ENCODE assay signal across 8 mouse cellular contexts in genomic region chr13:71006117-71006516, GRCm38 (mm10).
A peak's percentile ranks its signal among the peaks of the same experiment; 100 is the strongest.
DNase-seq lines count a peak whose midpoint lies in the region; ATAC-seq lines count a peak whose summit lies in the region.

No protein-coding gene starts in this region.

- WGBS in forebrain, embryonic 16.5 days = 6% methylated on average over 1 of the region's 1 CpGs

- peak; percentile 19 to 35 for DNase-seq in cerebellum, adult 18-20 months
- no peak for DNase-seq in cerebellum, adult 11-12 months
- DNase-seq in 3T3-L1 (ENCODE audit: low read depth, low spot score) = peak; percentile 76
- peak; percentile 15 for DNase-seq in c-Kit-positive CD71-positive TER-119-negative erythroid progenitor cells, embryonic 14.5 days (ENCODE audit: low read depth)
- DNase-seq in kidney, postnatal 36 days = peak; percentile 49 to 65
- DNase-seq in mesoderm, embryonic 11.5 days (ENCODE audit: low read depth, low spot score) = peak; percentile 76
- peak; percentile 13 for DNase-seq in thymus, postnatal 25 days

- peaks cover 7% of the 10 kb centered on the region; the same call in 1 of the 2 replicates for H3K27me3 ChIP-seq in forebrain, embryonic 16.5 days (replicated peaks; ENCODE audit: control insufficient read depth, insufficient read depth, low read length)

- ATAC-seq in forebrain, embryonic 16.5 days = 0 out of 2 replicates have a peak, but pooled peaks have one; percentile 41

- H3K9me3 ChIP-seq in forebrain, embryonic 16.5 days (ENCODE audit: control insufficient read depth, low read length) = no peaks in the 10 kb centered on the region

- no peak overlapping the region for H3K27ac ChIP-seq in forebrain, embryonic 16.5 days (ENCODE audit: low read length)

- H3K9ac ChIP-seq in forebrain, embryonic 16.5 days (replicated peaks; ENCODE audit: low read depth, low read length) = no peak overlapping the region

- H3K36me3 ChIP-seq in forebrain, embryonic 16.5 days (ENCODE audit: control insufficient read depth, insufficient read depth) = no peaks in the 10 kb centered on the region

- no peak overlapping the region for H3K4me3 ChIP-seq in forebrain, embryonic 16.5 days (replicated peaks; ENCODE audit: low read length)

- no peaks in the 10 kb centered on the region for H3K4me1 ChIP-seq in forebrain, embryonic 16.5 days (replicated peaks; ENCODE audit: control insufficient read depth, insufficient read depth, low read length)

- no peak overlapping the region for H3K4me2 ChIP-seq in forebrain, embryonic 16.5 days (ENCODE audit: low read length)
